Mouse (Mus musculus): ENCODE data around the gene Mroh7. TPM values are rescaled to one million over a fixed set of nuclear protein-coding genes. Genes with fewer than 3 reads are reported as not detected.
"Not testable (repeated sequence)": the region's sequence is repeated elsewhere in the genome, so short reads cannot be mapped to it uniquely, and the experiment has no call there.

Gene Mroh7
- polyA plus RNA-seq (2015; fragmentation: Nextera tagmentation; extraction: Ambion mirVana): 0.21 and 0.36 TPM in 2 replicates

DNA sequence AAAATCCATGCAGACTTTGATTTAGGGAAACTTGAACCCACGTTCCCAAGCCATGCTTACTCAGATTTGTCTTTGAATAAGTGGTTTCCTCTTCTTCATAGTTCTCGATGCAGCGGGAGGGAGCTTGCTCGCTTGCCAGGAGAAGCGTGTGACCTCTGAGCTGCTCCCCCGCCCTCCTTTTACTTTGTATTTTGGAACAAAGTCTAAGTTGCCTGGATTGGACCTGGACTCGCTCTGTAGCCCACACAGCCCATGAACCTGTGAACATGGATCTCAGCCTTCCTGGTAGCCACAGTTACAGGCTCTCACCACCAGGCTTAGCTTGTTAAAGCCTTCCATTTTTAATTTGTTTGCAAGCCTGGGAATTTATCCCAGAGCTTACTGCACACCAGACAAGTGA is at the start of gene Mroh7:
Mroh7 (minus strand) TSS at position 112 of the 400 bp plus-strand sequence.
- no peaks in the 10 kb centered on the region for H3K4me1 ChIP-seq (replicated peaks)
- H3K4me2 ChIP-seq: no peak within 1 kb of the TSS
- no peaks in the 10 kb centered on the region for H3K36me3 ChIP-seq
- no peak within 1 kb of the TSS for H3K27ac ChIP-seq
- 85% methylated on average over 7 of the region's 7 CpGs for WGBS
- H3K4me3 ChIP-seq: no peak within 1 kb of the TSS
- no peaks in the 10 kb centered on the region for H3K9me3 ChIP-seq
- no peaks in the 10 kb centered on the region for H3K27me3 ChIP-seq
- no peak within 1 kb of the TSS for H3K9ac ChIP-seq
- no peak for ATAC-seq (ENCODE audit: low FRiP score)

DNA sequence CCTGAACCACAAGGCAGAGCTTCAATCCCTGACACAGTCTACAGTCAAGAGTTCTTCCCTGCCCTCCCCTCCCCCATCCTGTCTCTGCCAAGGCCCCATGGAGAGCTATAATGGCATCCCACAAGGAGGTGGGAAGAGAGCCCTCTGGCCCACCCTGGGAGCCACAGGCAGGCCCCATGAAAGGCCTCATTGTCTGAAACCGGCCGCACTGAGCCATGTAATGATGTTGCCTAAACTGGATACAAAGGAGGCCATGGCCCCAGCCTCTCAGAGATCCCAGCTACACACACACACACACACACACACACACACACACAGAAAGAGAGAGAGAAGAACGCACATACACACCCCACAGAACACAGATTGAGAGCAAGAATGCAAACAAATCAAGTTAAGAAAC is 49.3 kb upstream of the Mroh7 start:
- Histone ChIP-seq H3K4me1 (replicated peaks) (peaks cover 60% of the 10 kb centered on the region), H3K9me3 (no peaks in the 10 kb centered on the region), H3K4me3 (no peak overlapping the region), H3K9ac (no peak overlapping the region), H3K27ac (no peak overlapping the region), H3K27me3 (no peaks in the 10 kb centered on the region), H3K4me2 (no peak overlapping the region), H3K36me3 (no peaks in the 10 kb centered on the region)
- peak; percentile 52 for ATAC-seq (ENCODE audit: low FRiP score)
- 7% methylated on average over 3 of the region's 3 CpGs for WGBS

DNA sequence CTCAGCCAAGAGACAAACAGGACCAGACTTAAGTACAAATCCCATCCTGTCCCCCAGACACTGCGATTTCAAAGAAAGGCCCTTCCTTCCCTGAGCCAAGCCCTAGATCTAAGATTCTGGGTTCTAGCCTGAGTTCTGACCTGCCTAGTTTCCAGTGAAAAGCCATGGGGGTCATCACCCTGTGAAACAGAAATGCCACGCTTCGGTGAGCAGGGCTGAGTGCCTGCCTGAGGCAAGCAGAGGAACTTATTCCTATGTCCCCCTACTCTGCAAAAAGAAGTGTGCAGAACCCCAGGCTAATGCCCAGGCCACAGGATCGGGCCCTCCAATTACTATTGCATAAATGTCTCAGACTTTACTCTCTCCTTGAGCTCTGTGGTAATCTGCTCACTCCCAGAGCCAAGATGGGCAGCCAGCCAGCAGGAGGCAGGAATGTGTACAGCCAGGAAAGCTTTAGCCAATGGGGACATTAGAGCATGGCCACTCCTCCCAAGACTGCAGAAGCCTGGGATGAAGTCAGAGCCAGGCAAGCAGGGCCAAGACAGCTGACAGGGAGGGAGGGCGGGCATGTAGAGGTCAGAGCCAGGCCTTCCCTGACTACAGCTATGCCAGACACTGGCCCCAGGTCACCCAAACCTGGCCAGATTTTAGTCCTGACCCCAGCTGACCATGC is 47.5 kb upstream of the Mroh7 start:
- Histone ChIP-seq H3K27me3 (no peaks in the 10 kb centered on the region), H3K4me1 (replicated peaks) (peaks cover 59% of the 10 kb centered on the region), H3K4me2 (no peak overlapping the region), H3K27ac (peak overlapping the region; percentile 68), H3K9me3 (no peaks in the 10 kb centered on the region), H3K9ac (no peak overlapping the region), H3K4me3 (no peak overlapping the region), H3K36me3 (no peaks in the 10 kb centered on the region)
- 29% methylated on average over 5 of the region's 5 CpGs for WGBS
- peak; percentile 70 for ATAC-seq (ENCODE audit: low FRiP score)

DNA sequence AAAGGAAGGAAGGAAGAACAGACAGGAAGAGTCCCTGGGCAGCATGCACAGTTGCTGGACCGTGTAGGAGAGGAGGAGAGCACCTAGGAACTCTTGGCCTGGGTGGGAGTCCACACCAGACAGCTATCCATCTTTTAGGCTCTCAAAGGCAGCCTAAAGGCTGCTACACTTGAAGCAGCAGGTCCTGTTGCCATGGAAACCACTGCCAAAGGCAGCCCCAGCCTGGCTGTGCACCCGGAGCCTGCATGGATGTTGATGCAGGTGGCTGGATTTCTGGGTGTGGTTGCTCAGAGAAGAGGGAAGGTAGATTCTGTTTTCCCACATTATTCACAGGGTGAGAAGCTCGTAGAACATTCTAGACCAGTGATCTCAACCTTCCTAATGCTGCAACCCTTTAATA is 46.3 kb upstream of the Mroh7 start:
- peak; percentile 52 for ATAC-seq (ENCODE audit: low FRiP score)
- H3K36me3 ChIP-seq: no peaks in the 10 kb centered on the region
- H3K27ac ChIP-seq: peak overlapping the region; percentile 9
- H3K4me3 ChIP-seq: no peak overlapping the region
- H3K4me2 ChIP-seq: no peak overlapping the region
- peaks cover 52% of the 10 kb centered on the region for H3K4me1 ChIP-seq (replicated peaks)
- WGBS: 19% methylated on average over 3 of the region's 3 CpGs
- H3K9me3 ChIP-seq: no peaks in the 10 kb centered on the region
- H3K27me3 ChIP-seq: no peaks in the 10 kb centered on the region
- H3K9ac ChIP-seq: no peak overlapping the region; the same call in 1 of the 2 replicates

DNA sequence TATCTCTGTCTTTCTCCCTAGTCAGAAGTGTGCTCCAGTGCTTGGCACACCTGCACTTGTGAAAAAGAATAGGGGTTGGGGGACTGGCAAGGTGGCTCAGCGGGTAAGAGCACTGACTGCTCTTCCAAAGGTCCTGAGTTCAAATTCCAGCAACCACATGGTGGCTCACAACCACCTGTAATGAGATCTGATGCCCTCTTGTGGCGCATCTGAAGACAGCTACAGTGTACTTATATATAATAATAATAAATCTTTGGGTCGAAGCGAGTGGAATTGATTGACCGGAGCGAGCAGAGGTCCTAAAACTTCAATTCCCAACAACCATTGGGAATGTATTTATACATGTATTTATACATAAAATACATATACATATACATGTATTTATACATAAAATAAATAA is 45.0 kb upstream of the Mroh7 start:
- H3K36me3 ChIP-seq; H3K9me3 ChIP-seq; H3K9ac ChIP-seq; H3K27ac ChIP-seq; H3K27me3 ChIP-seq; H3K4me2 ChIP-seq; H3K4me3 ChIP-seq; ATAC-seq (ENCODE audit: low FRiP score): not testable (repeated sequence)
- H3K4me1 ChIP-seq (replicated peaks): peaks cover 46% of the 10 kb centered on the region
- 91% methylated on average over 6 of the region's 6 CpGs for WGBS

DNA sequence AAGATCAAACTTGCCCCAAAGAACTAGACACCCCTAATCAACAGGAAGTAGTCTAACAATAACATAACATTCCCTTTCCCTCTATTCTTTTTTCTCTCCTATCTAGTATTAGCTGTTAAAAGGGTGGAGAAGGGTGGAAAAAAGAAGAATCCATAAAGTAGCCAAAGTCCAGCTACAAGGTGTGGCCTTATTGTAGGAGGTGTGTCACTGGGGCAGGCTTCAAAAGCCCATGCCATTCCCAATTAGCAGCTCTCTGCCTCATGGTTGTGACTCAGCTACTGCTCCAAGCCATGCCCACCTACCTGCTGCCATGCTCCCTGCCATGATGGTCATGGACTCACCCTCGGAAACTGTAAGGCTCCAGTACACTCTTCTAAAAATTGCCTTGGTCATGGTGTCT is 41.8 kb upstream of the Mroh7 start:
- H3K4me2 ChIP-seq: no peak overlapping the region
- no peak overlapping the region for H3K4me3 ChIP-seq
- peaks cover 14% of the 10 kb centered on the region for H3K4me1 ChIP-seq (replicated peaks)
- WGBS: 97% methylated on average over 1 of the region's 1 CpGs
- H3K36me3 ChIP-seq: no peaks in the 10 kb centered on the region
- H3K9ac ChIP-seq: no peak overlapping the region
- H3K27me3 ChIP-seq: no peaks in the 10 kb centered on the region
- H3K27ac ChIP-seq: no peak overlapping the region
- H3K9me3 ChIP-seq: no peaks in the 10 kb centered on the region
- ATAC-seq (ENCODE audit: low FRiP score): no peak

DNA sequence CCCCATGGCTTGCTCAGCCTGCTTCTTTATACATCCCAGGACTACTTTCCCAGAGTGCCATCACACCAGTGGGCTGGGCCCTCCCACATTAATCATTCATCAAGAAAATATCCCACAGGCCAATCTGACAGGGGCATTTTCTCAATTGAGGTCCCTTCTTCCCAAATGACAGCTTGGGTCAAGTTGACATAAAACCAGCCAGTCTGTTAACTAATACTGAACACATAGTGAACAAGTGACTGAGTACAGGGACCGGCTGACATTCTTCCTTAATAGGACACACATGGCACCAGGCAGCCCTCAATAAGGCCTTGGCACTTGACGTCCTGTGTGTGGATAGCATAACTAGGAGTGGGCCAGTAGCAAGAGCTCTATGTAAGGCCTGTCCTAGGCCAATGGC is 38.6 kb upstream of the Mroh7 start:
- no peaks in the 10 kb centered on the region for H3K9me3 ChIP-seq
- 67% methylated on average over 2 of the region's 2 CpGs for WGBS
- no peaks in the 10 kb centered on the region for H3K36me3 ChIP-seq
- no peak overlapping the region for H3K9ac ChIP-seq
- no peak for ATAC-seq (ENCODE audit: low FRiP score)
- no peaks in the 10 kb centered on the region for H3K4me1 ChIP-seq (replicated peaks)
- no peak overlapping the region for H3K4me3 ChIP-seq
- H3K4me2 ChIP-seq: no peak overlapping the region
- H3K27ac ChIP-seq: no peak overlapping the region
- no peaks in the 10 kb centered on the region for H3K27me3 ChIP-seq

DNA sequence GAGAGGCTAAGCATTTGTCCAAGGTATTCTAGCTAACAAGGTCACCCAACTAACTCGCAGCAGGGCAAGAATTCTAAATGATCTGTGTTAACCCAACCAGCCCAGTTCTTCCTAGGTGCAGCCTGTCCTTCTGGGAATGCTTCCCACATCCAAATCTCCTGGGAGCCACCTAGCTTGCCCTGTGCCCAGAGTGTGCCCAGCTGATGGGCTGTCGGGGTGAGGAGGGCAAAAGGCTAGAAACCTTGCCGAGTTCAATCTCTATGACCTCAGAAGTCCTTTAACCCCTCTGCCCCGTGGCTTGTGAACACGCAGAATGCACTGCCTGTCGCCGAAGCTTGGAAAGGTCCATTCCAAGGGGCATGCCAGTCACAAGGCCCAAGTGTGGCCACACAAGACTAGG is 33.4 kb upstream of the Mroh7 start:
- WGBS: 62% methylated on average over 7 of the region's 7 CpGs
- H3K36me3 ChIP-seq: no peaks in the 10 kb centered on the region
- ATAC-seq (ENCODE audit: low FRiP score): no peak

DNA sequence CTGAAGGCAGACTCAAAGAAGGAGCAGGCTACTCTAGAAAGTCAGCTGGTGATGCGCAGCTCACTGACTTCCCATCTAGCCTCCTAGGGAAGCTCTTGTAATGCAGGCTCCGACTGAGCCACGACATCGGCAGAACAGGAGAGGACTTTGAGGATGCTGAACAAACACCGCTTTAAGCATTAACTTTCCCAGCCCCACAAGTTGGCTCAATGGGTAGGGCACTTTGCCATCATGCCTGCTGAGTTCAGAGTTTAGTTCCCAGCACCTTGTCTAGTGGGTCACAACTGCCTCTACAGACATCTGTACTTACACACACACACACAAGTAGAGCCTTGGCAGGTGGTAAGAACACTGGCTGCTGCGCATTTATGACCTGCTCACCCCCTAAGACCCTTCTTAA is 21.0 kb upstream of the Mroh7 start:
- no peak overlapping the region for H3K27ac ChIP-seq
- H3K9me3 ChIP-seq: no peaks in the 10 kb centered on the region
- 94% methylated on average over 6 of the region's 6 CpGs for WGBS
- no peaks in the 10 kb centered on the region for H3K36me3 ChIP-seq
- H3K9ac ChIP-seq: no peak overlapping the region
- H3K4me1 ChIP-seq (replicated peaks): peaks cover 23% of the 10 kb centered on the region
- no peak overlapping the region for H3K4me2 ChIP-seq
- no peak for ATAC-seq (ENCODE audit: low FRiP score)
- H3K4me3 ChIP-seq: no peak overlapping the region
- H3K27me3 ChIP-seq: no peaks in the 10 kb centered on the region

More for the DNA sequence above, 33.4 kb upstream of the Mroh7 start:
- no peak overlapping the region for H3K4me3 ChIP-seq
- H3K4me1 ChIP-seq (replicated peaks): peaks cover 7% of the 10 kb centered on the region; the same call in 1 of the 2 replicates
- no peak overlapping the region for H3K4me2 ChIP-seq
- no peaks in the 10 kb centered on the region for H3K9me3 ChIP-seq
- H3K27ac ChIP-seq: no peak overlapping the region; the same call in 1 of the 2 replicates
- no peaks in the 10 kb centered on the region for H3K27me3 ChIP-seq
- no peak overlapping the region for H3K9ac ChIP-seq

DNA sequence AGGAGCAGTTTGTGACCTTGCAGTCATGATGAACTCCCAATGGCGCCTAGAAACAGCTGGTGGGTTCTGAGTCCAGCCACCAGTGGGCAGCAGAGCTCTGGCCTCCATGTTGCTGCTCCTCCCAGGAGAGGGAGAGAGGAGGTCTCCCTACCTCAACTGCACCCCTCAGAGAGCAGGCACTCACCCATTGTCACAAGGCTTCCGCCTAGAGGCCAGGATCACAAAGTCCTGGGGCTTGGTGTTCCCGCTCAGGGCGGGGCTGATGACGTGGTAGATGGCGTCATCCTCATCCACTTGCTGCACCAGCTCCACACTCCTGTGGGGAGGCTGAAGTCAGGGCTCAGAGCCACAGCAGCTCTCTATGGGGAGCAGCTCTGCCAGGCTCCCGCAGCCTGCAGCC is 19.0 kb upstream of the Mroh7 start:
- Histone ChIP-seq H3K27ac (peak overlapping the region; percentile 9), H3K4me1 (replicated peaks) (peaks cover 26% of the 10 kb centered on the region), H3K9me3 (no peaks in the 10 kb centered on the region), H3K9ac (peak overlapping the region; percentile 4; the same call in 1 of the 2 replicates), H3K4me2 (peak overlapping the region; percentile 41), H3K4me3 (peak overlapping the region; percentile 25), H3K27me3 (no peaks in the 10 kb centered on the region), H3K36me3 (no peaks in the 10 kb centered on the region)
- ATAC-seq (ENCODE audit: low FRiP score): peak; percentile 84
- WGBS: 3% methylated on average over 7 of the region's 7 CpGs

DNA sequence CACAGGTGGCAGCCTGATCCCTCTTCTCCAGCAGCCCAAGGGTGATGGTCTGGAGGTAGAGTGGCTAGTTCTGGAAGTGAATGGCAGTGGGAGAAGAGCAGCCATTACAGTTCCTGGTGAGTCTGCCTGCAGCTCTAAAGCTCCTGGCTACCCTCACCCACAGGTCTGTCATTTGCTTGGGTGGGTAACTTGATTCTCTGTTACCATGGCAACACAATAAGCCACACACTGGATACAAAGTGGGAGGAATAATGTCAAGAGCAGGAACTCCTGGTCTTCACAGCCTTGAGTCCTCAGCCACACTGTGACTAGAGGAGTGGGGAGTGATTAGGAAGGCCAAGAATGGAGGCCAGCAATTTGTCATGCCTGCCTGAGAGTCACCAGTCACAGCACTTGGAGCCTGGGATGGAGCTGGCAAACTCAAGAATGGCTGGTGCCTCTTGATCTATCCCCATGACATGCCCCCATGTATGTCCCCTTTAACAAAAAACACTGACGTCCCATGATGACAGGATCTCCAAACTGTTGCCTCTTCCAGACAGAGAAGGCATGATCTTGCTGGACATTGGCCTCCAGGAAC is 16.4 kb upstream of the Mroh7 start:
- no peak for ATAC-seq (ENCODE audit: low FRiP score)
- H3K4me2 ChIP-seq: no peak overlapping the region
- H3K9ac ChIP-seq: no peak overlapping the region
- peaks cover 26% of the 10 kb centered on the region for H3K4me1 ChIP-seq (replicated peaks)
- 75% methylated on average over 1 of the region's 1 CpGs for whole genome bisulfite sequencing
- H3K9me3 ChIP-seq: no peaks in the 10 kb centered on the region
- no peak overlapping the region for H3K4me3 ChIP-seq
- H3K27me3 ChIP-seq: no peaks in the 10 kb centered on the region
- H3K36me3 ChIP-seq: no peaks in the 10 kb centered on the region
- H3K27ac ChIP-seq: no peak overlapping the region

DNA sequence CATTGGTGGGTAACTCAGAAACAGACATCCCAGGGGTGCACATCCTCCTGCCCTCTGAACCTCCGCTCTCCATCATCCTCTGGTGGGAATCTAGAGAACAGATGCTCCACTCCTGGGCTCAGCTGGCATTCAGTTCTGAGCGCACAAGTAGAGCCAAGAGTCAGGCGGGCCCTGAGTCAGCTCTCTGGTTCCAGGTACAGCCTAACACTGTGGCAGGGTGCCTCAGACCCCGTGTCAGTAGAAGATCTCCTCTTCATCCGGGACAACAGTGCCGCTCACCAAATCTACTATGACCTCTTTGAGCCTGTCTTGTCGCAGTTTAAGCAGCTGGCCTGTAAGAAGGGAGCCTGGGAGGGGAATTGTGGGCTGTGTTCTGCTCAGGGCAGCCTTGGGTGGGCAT is 15.1 kb upstream of the Mroh7 start:
- H3K4me1 ChIP-seq (replicated peaks): peaks cover 26% of the 10 kb centered on the region
- no peaks in the 10 kb centered on the region for H3K27me3 ChIP-seq
- no peak for ATAC-seq (ENCODE audit: low FRiP score)
- no peak overlapping the region for H3K27ac ChIP-seq
- H3K9me3 ChIP-seq: no peaks in the 10 kb centered on the region
- no peak overlapping the region for H3K9ac ChIP-seq
- no peak overlapping the region for H3K4me2 ChIP-seq
- H3K36me3 ChIP-seq: no peaks in the 10 kb centered on the region
- 82% methylated on average over 7 of the region's 7 CpGs for WGBS
- no peak overlapping the region for H3K4me3 ChIP-seq

DNA sequence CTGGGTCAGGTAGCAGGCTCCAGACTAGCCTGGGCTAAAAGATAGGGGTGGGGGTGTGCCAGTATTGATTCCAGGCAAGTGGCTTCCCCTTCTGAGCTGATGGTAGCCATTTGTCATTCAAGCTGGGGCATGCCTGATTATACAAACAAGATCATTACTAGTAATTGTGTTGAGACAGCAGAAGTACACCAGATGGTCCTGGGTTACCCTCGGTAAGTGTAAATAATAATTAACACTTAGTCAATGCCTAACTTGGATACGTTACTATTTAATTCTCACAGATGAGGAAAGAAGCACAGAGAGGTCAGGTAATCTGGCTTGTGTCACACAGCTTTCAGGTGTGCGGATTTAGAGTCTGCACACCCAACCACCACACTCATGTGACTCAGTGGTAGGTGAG is 7.2 kb upstream of the Mroh7 start:
- Histone ChIP-seq H3K9ac (no peak overlapping the region), H3K27me3 (no peaks in the 10 kb centered on the region), H3K4me3 (no peak overlapping the region), H3K27ac (no peak overlapping the region), H3K4me1 (replicated peaks) (no peaks in the 10 kb centered on the region), H3K9me3 (no peaks in the 10 kb centered on the region), H3K4me2 (no peak overlapping the region), H3K36me3 (no peaks in the 10 kb centered on the region)
- ATAC-seq (ENCODE audit: low FRiP score): no peak
- 58% methylated on average over 3 of the region's 3 CpGs for WGBS
